Mouse (Mus musculus): ENCODE results near the gene Ankrd54. TPM values are rescaled to one million over a fixed set of nuclear protein-coding genes. Genes with fewer than 3 reads are reported as not detected.
"Not testable (repeated sequence)": the region's sequence is repeated elsewhere in the genome, so short reads cannot be mapped to it uniquely, and the experiment has no call there.

Gene Ankrd54
- total RNA-seq, 4 experiments from 2014 or later: 3.1 to 5.8 (median 3.5) TPM

- no peak for DNase-seq (ENCODE audit: low spot score in 2 of 2)
Measured at GRCm38 (mm10) chr15:79018191-79018590, 44.5 kb downstream of the Ankrd54 start.

- no peak for DNase-seq (ENCODE audit: low spot score in 2 of 2)
Measured at GRCm38 (mm10) chr15:79013382-79013781, 49.3 kb downstream of the Ankrd54 start.

GRCm38 (mm10) chr15:79011550-79011949, 51.1 kb downstream of the Ankrd54 start:
- no peak for DNase-seq (ENCODE audit: low spot score in 2 of 2)

GRCm38 (mm10) chr15:79009734-79010133, 53.0 kb downstream of the Ankrd54 start:
- DNase-seq (ENCODE audit: low spot score in 2 of 2): no peak

- not testable (repeated sequence) for DNase-seq (ENCODE audit: low spot score in 2 of 2)
Measured at GRCm38 (mm10) chr15:79007836-79008235, 54.9 kb downstream of the Ankrd54 start.

- no peak for DNase-seq (ENCODE audit: low spot score in 2 of 2)
Measured at GRCm38 (mm10) chr15:79007059-79007458, 55.6 kb downstream of the Ankrd54 start.

- no peak for DNase-seq (ENCODE audit: low spot score in 2 of 2)
Measured at GRCm38 (mm10) chr15:79006638-79007037, 56.1 kb downstream of the Ankrd54 start.

- DNase-seq (ENCODE audit: low spot score in 2 of 2): no peak
Measured at GRCm38 (mm10) chr15:79005581-79005980, 57.1 kb downstream of the Ankrd54 start.

Other genes starting within 250 kb of the Ankrd54 start
- 1 to 10 TPM; 4.1 to 7.3 (median 6.2) TPM for gene Cdc42ep1, start 220.3 kb downstream of the Ankrd54 start, total RNA-seq (2022)
- gene Lgals2, start 207.4 kb downstream of the Ankrd54 start, total RNA-seq (2022): not detected
- 10 to 100 TPM; 41.8 to 44.9 (median 43.5) TPM for gene Gga1, start 185.7 kb downstream of the Ankrd54 start, total RNA-seq (2022)
- not detected for gene Gm49510, start 163.2 kb downstream of the Ankrd54 start, total RNA-seq (2022)
- gene Sh3bp1, start 163.1 kb downstream of the Ankrd54 start, total RNA-seq (2022): 1 to 10 TPM in 2 of 4 experiments, under 1 TPM in 2; 0.80 to 1.7 (median 1.2) TPM
- 1 to 10 TPM; 1.7 to 2.7 (median 2.1) TPM for gene Pdxp, start 149.0 kb downstream of the Ankrd54 start, total RNA-seq (2022)
- gene Lgals1, start 136.2 kb downstream of the Ankrd54 start, total RNA-seq (2022): 100 to 1,000 TPM; 214 to 406 (median 281) TPM
- gene Nol12, start 128.0 kb downstream of the Ankrd54 start, total RNA-seq (2022): 10 to 100 TPM; 24.0 to 31.2 (median 28.1) TPM
- gene Triobp, start 115.2 kb downstream of the Ankrd54 start, total RNA-seq (2022): 10 to 100 TPM; 38.3 to 69.6 (median 41.9) TPM
- 100 to 1,000 TPM in 1 of 4 experiments, 10 to 100 TPM in 3; 84.7 to 103 (median 92.1) TPM for gene H1f0, start 34.4 kb downstream of the Ankrd54 start, total RNA-seq (2022)
- gene Galr3, start 21.0 kb downstream of the Ankrd54 start, total RNA-seq (2022): not detected
- 10 to 100 TPM; 57.8 to 60.8 (median 60.6) TPM for gene Eif3l, start 12.3 kb upstream of the Ankrd54 start, total RNA-seq (2022)
- 10 to 100 TPM in 3 of 4 experiments, 1 to 10 TPM in 1; 9.8 to 12.6 (median 11.2) TPM for gene Micall1, start 46.0 kb upstream of the Ankrd54 start, total RNA-seq (2022)
- 10 to 100 TPM; 57.8 to 75.3 (median 70.3) TPM for gene Polr2f, start 78.1 kb upstream of the Ankrd54 start, total RNA-seq (2022)
- gene 1700088E04Rik, start 78.4 kb upstream of the Ankrd54 start, total RNA-seq (2022): 1 to 10 TPM in 1 of 4 experiments, under 1 TPM in 3; 0.36 to 1.5 (median 0.80) TPM
- gene Sox10, start 102.3 kb upstream of the Ankrd54 start, total RNA-seq (2022): under 1 TPM; 0.19 to 0.72 (median 0.64) TPM
- gene Pick1, start 166.3 kb upstream of the Ankrd54 start, total RNA-seq (2022): 10 to 100 TPM; 30.0 to 34.8 (median 32.4) TPM
- under 1 TPM; 0.24 to 0.72 (median 0.36) TPM for gene Gm49486, start 166.5 kb upstream of the Ankrd54 start, total RNA-seq (2022)
- gene Slc16a8, start 191.9 kb upstream of the Ankrd54 start, total RNA-seq (2022): under 1 TPM; 0.15 to 0.85 (median 0.16) TPM
- gene Baiap2l2, start 222.6 kb upstream of the Ankrd54 start, total RNA-seq (2022): 1 to 10 TPM; 2.6 to 6.1 (median 3.5) TPM